Mouse (Mus musculus) embryo, embryonic 11 days (tissue): ENCODE measurements around the gene Bach2.
A peak's percentile ranks its signal among the peaks of the same experiment; 100 is the strongest.

Experiments used
- DNase-seq: peaks from one replicate; pipeline ENCODE4 v3.0.0-alpha.2; 2015

The Bach2 gene

DNA sequence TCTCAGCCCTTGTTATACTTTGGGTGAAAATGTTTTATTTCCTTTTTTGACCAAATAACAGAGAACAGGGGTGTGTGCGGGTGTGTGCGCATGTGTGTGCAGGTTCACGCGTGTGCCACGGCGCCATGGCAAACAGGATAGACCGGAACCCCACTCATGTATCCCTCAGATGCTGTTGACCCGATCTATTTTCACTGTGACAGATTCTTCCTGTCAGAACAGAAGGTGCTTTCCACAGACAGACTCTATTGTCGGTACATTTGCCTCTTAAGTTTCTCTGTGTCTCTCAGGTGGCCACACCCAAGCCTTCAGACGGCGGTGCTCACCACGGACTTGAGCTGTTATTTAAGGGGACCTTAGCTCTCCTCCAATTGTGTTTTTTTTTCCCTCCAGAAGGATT lies 97.1 kb downstream of the Bach2 start:
- no peak for DNase-seq

DNA sequence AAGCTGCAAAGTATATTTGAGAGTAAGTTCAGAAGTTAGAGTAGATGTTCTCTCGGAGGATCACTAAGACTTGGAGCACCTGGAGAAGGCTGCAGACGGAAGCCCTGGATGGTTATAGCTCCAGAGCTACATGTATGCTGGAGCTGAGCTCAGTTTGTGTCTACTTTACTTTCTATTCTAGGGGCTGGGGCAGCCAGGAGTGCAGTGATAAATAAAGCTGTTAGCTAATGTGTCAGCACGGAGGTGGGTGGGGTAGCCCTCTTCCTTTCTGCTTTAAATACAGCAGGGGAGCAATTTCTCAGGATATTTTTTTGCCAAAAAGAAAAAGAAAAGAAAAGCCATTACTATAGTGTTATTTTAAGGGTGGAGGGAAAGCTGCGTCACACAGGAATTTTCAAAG lies 98.0 kb downstream of the Bach2 start:
- no peak for DNase-seq

DNA sequence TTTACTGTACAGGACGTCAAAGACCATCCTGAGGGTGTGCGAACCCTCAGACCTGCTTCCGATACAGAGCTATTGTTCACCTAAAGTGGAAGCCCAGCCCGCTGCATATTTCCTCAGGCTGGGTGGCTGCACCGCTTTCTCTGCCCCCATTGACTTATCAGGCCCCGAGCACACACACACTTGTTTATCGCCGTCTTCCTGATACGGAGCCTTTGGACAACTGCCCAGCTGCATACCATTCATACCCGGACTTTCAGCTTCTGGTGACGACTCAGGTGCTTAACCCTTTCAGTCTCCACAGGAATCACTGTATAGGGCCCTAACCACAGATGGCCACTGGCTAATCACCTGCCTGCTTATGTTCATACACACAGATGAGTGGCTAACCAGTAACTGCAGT lies 99.0 kb downstream of the Bach2 start:
- no peak for DNase-seq

DNA sequence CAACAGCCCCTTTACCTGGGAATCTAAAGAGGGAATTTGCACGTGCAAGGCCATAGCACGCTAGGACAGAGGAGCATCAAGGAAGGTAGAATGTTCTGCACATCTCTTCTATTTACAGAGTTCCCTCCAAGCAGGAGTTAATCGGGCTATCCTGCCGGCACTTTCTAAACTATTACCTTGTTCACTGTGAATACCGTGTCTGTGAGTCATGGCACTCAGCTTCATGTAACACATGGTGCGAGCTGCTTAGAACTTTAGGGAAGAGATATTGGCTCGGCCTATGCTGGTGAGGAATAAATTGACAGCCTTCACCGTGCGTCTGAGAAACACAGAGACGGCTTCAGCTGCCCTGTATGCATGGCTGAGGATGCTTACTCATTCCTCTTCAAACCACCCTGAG lies 99.8 kb downstream of the Bach2 start:
- no peak for DNase-seq

DNA sequence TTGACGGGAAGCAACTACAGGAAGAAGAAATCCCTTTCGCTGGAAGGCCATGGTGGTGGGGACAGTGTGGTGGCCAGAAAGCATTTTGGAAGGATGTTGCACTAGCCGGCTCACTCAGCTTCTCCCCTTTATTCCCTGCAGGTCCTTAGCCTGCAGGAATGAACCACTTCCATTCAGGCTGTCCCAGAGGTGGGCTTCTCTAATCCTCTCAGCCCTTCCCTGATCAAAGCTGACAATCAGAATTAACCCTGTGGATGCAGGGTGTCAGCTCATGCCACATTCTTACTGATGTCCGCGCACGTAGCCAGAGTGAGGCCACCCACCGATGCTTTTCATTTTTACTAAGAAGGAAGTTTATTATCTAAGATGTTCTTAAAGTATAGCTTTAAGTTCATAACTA lies 102.2 kb downstream of the Bach2 start:
- no peak for DNase-seq

DNA sequence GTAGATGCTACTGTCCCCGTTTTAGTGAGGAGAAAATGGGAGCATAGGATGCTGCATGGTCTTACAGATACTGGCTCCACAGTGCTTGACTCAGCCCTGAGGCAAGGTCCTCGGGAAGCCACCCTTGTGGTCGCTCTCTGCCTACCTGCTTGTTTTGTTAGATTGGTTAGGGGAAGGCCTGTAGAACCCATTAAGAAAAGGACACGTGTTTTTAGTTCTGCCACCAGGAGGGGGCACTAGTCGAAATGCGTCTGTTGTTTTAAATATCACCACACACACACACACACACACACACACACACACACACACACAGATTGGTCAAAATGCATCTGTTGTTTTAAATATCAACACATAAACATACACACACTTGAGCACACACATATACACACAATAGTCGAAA lies 103.7 kb downstream of the Bach2 start:
- no peak for DNase-seq

DNA sequence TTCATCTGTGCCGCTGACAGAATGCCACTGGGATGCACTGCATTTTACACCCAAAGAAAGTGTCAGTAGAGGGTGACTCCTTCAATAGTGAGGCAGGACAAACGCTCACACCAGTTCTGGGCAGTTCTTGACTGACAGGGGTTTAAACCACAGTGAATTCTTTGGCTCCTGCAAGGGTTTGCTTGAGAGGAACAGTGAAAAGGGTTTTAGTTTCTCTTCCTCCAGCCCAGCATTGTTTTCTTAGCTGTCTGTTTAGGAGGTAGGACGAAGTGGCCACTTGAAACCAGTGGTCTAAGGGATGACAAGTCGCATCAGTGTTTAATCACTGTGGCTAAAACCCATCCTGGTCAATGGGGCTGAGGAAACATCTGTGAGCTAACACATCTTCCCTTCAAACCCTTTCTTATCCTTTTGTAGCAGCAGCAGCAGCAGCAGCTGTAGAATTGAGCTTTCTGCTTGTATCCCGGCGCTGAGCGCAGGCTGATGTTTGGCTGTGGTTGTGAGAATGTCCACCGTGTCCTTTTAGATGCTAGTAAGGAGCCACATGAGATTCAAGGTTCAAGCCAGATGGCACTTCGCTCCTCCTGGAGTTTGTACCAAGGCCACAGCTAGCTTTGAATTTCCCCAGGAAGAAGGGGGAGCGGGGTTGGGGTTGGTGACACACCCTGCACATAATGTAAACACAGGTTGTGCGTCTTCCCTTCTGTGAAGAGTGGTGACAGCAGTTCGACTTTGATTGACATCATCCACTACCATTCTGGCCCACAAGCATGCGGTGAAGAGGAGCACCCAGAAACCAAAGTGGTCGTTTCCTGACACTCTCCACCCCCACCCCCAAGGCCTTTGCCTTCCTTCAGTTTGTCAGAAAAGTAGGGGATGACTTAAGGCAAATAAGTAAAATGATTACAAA lies 104.9 kb downstream of the Bach2 start:
- DNase-seq = no peak

DNA sequence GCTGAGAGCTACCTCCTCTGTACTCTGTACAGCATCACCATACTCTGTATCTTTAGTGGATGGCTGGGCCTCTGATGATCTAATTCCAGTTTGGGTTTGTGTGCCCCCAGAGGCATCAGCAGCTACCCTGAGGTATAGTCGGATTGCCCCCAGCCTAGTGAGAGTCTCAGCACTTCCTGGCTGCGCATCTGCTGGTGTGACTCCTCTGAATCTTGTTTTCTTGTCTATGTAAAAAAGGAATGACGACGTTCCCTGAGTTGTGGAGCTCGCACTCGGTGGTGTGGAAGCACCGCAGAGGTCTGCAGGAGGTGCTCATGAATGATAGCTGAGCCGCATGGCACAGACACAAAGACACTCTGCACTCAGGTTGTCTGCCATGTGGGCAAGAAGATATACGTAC lies 105.7 kb downstream of the Bach2 start:
- no peak for DNase-seq

DNA sequence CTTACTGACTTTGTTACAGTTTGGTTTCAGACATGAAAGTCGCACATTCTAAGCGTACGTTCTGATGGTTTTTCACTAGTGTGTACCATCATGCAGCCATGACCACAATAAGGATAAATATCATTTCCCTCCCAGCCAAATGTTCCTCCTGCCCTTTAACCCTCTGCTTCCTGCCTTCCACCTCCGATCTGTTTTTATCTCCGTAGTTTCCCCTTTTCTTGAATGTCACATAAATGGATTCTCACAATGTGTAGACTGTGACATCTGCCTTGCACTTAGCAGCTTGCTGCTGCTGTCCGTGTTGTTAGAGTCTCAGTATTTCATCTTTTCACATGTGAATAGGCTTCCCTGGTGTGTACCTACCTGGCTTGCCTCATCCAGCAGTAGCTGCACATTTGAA lies 108.6 kb downstream of the Bach2 start:
- DNase-seq = no peak

DNA sequence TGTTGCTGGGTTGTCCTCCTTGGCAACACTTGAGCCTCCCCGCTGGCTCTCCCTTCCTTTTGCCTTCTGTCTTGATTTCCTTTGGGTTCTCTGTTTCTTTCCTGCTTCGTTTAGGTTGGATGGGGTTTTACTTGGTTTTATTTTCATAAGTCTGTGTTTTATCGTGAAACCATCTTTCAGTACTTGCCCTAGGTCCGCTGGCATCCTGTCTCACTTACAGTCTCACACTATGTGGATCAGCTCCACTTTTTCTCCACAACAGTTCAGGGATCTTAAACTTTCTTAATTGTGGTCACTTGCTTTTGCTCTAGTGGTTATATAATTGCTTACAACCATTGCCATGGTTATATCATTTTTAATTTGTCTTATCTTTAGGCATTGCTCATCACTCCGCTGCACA lies 109.1 kb downstream of the Bach2 start:
- no peak for DNase-seq

DNA sequence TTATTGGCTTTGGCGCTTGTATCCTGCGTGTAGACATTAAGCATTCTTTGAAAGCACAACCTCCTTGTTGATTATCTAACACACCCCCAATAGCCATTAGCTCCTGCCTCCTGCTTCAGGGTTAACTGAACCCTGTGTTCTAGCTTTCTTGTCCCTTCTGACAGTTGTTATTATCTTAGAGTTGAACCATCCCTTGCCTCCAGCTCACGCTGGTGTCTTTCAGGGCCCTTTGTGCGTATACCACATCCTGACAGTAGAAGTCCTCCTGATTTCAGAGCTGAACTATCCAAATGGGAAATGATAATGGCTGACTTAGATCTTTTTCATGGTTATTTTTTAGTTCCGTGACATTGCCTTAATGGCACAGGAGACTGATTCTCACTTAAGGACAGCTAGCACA lies 110.8 kb downstream of the Bach2 start:
- no peak for DNase-seq

DNA sequence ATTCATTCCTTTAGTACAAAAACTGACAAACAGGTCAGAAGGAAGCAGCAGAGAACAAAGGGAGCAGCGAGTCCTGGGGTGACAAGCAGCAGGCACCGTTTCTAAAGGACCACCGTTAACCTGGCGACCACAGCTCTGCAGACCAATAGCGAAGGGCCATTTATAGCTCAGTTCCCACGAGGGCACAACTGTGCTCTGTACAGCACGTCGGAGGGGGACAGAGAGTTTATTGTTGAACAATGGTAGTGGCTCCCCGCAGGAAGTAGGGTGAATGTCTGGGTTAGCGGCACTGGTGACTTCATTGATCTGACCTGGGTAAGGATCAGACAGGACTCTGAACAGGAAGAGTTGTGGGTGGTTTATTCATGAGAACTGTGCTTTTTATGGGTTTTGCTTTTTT lies 112.6 kb downstream of the Bach2 start:
- peak; percentile 75 for DNase-seq

DNA sequence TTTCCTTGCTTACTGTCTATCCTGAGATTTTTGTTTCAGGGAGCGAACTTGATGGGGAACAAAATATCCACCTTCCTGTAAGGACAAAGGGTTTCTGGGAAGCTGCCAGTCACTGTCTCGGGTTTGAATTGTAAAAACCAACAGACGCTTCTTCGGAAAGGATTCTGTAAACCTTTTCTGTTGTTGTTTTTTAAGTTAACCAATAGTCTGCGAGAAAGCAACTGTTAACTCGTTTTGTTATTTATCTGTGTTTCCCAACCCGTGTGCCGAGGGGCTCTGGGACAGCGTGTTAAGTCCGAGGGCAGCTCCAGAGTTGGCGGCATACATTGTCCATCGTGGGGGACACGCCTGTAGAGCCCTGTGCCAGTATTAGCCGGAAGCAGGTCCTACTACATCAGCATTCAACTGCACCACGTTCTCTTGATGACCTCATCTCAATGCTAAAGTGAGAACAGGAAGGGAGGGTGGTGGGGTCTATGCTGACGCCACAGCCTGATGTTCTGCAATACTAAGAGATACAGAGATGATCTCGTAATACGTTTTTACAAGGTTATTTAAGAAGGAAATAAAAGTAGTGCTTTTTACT lies 113.2 kb downstream of the Bach2 start:
- peak; percentile 55 for DNase-seq

DNA sequence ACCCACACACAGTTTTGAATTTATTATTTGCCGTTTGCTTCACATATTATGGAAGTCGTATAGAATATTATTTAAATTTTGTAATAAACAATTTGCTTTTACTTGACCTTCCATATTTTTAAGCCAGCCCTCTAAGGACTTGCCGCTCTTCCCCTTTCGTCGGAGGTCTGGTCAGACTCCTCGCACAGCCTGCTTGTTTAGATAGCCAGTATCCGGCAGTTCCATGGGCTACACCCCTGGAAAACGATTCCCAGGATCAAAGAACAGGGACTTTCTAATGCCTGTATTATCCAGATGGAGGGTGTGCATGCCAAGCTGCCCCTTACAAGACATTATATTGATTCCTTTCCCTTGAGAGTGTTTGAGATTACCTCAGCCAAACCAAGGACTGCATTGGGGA lies 113.8 kb downstream of the Bach2 start:
- DNase-seq = no peak

DNA sequence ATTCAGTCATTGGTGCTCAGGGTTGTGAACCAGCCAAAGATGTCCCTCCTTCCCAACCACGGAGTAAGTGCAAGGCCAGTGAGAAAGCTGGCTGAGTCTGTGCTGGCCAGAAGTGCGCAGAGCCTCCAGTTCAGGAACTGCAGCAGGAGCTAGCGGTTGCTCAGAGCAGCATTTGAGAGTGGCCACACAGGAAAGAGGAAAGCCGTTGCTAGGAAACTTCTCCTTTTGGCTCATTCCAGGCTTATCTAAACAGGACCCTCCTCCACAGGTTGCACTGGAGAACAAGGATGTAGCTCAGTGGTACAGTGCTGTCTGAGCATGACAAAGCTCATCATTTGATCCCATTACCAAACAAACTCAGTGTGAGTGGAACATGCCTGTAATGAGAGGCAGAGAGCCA lies 114.2 kb downstream of the Bach2 start:
- peak; percentile 62 for DNase-seq

DNA sequence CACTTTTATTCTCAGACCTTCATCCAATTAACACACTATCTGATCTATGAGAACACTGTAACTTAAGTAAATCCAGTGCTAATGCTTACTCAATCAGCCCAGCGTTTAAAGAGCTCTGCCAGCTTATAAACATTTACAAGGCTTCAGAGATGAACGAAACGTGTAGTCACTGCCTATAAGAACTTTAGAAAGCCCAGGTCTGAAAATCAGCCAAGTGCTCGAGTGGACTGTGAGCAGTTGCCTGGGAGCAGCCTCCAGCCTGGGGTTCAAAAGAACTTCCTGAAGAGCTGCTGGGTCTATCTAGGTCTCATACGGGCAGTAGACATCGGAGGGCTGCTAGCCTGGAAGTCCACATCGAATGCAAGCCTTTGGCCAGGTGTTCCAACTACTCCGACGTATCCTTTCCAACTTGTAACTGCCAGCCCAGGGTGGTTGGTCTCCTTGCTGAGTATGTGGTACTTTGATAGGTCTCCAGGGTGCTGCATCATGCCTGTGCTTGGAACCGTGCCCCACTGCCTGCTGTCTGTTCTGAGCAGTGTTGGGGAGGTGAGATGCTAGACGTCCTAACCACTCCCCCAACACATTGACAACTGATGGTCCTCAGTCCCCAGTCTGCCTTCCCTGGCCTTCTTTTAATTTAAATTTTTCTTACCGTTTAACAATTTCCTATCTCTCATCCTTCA lies 117.5 kb downstream of the Bach2 start:
- no peak for DNase-seq

DNA sequence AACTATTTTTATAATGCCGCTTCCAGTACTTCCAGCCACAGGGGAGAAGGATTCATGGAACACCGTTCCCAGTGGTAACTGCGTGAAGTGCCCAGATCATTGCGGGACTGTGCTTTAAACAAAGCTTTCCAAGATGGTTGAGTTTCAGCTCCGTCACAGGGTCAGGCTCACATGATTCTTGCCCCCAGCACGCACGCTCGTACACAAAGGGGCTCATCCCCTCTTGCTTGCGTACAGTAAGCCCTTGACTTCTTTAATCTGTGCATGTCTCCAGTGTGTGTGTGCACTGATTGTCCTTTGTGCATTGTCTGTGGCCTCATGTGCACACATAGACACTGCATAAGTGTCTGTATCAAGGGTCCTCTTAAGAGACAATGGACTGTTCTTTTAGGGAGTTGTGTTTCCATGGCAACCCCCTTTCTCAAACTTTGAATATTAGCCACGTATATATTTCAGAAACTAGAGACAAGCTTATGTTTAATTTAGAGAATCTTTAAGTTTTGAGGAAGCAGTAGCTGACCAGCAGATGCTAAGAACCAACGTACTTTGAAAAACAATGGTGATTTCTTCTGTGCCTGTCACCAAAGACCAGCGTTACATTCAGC lies 119.5 kb downstream of the Bach2 start:
- DNase-seq = peak; percentile 35

DNA sequence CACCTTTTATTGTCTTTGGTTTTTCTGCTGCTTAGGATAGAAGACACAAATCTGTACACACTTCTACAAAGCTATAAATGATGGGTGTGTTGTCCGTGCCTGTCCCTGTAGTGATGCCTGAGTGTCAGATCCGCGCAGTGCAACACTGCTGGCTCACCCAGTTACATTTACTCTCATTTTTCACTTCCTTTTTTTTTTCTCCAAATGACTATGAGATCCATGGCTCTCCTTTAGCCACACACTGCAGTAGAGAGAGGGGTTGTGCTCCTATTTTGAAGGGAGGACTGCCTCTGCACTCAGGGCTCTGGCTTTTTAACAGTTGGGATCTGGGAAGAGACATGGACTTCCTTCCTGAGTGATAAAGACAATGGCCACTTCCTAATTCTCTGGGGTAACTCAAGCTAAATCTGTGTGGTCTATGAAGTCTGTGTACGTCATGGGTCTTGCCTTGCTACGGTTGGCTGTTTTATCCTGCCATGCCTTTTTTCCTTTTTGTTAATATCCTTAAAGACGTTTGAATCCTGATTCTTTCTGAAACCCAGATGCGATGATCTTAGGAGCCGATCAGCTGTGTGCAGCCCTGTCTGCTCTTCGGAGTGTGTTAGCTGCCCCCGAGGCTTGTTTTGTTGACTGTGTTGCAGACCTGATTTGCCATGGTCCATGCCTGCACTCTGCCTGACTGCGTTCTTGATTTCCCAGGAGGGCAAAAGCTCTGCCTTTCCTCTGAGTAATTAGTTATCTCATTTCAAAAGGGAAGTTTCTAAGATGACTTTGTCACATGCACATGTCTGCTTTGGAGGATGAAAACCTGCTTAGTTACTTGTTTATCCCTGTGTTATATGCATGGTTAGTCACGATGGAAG lies 120.2 kb downstream of the Bach2 start:
- peak; percentile 62 for DNase-seq

DNA sequence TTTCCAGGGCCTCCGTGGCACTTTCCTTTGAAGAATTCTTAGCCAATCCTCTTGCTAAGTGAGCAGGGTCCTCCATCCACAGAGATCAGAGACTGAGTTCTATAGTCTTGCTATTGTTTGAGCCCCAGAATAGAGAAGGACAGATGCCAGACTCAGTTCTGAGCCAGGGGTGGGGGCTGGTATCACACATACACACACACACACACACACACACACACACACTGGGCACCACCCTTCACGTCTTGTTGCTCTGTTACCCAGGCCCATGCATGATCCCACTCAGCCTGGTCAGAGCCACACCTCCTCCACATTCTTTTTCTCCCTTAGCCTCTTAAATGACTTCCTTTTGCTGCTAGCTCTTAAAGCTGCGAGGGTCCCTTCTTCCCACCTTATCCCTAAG lies 121.0 kb downstream of the Bach2 start:
- DNase-seq = no peak

DNA sequence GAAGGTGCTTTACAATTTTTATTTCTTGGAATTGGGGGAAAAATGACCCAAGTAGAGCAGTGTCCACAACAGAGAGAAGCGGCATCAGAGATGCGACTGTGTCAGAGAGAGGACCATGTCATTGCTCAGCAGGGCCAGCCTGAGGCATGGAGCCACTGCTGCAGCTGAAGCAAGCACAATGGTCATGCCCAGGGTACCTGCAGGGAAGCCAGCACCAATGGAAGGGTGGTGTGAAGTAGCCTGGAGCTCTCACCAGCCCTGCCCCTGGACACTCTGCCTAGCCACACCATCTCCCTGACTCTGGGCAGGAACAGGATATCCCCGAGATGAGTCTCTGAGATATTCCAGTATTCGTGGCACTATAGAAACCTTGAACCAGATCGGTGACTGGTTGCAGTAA lies 121.9 kb downstream of the Bach2 start:
- DNase-seq = no peak

DNA sequence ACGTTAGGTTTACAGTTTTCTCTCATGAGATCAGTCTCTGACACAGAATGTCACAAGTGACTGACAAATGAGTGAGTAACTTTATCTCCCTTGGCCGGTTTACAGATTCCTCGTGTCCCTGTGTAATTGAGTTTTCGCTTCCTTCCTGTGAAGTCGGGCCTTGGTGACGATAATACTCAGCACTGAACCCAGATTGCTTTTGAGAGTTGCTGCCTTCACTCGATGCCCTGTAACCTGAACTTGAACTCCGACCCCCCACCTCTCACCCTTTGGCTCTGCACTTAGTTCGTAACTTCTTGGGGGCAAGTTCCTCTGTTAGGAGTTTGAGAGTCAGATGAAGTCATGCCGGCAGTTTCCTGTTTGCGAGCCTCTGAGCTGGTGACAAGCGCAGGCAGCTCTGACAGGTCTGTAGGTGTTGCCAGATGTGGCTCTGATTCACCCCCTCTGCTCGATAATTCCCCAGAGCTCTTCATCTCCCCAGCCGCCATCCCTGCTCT lies 124.9 kb downstream of the Bach2 start:
- DNase-seq = peak; percentile 26

DNA sequence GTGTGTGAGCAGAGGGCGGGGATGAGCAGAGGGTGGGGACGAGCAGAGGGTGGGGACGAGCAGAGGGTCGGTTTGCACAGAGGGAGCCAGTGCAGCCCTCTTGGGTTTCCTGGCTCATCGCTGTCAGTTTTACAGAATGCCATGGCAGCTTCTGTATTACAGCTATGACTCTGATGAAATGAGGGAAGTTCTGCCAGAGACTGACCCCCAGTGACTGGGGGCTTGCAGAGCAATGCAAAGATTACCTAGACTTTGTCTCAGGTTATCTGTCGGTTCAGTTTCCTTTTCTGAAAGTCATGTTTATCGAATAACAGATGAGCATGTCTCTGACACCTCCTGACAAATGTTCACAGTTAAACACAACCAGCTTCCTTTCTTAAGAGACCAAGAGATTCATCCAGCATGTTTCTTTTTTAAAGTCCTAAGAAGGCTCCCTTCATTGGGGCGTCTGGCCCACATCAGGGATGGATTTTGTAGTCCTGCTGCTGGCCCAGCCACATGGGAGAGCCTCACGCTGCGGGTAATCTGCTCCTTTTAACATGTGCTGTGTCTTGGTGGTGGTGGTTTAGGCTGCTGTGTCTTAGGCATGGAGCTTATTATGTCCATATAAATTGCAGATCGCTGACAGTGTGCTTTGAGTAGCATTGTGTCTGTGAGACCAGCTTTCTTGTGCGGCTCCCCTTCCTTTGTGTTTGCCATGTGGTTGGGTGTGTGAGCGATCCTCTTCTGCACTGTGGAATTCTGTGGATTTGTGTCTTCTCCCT lies 126.7 kb downstream of the Bach2 start:
- peak; percentile 35 for DNase-seq
